8 mouse cellular contexts compared by ENCODE assay signal in the genomic region with DNA sequence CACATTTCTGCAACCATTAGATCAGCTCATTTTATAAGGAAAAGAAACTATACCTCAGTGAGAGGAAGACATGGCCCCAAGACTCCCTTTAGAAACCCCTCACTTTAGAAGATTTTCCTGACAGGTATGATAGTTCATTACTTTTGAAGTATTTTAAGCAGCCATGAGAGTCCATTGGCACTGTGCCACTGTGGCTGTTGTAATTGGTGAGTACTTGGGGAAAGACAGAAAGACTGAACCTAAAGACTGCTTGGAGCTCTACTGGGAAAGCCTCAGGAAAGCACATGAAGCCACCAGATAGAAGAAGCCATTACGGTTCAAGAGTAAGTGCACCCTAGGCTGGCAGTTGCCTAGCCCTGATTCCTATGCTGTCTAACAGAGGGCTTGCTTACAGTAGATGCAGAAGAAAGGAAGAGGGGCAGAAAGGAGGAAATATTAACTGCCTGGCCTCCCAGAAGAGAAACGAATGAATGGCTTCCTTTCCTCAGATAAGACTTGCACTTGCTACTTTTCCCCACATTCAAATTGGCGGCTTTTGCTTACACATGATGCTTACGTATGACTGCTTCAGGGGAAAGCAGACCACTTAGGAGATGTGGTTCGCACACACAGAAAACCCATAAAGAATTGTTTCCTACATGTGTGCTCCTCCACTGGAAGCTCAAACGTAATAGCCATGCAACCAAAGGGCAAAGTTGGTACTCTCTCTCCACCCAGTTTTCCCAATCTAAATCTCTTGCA. TPM values are rescaled to one million over a fixed set of nuclear protein-coding genes. Genes with fewer than 3 reads are reported as not detected.
DNase-seq lines count a peak whose midpoint lies in the region; ATAC-seq and TF ChIP-seq lines count a peak whose summit lies in the region.

No protein-coding gene starts in this region.

- TF ChIP-seq POLR2A in limb, embryonic 14.5 days (IDR thresholded peaks at IDR 0.05; ENCODE audit: borderline replicate concordance, extremely low read depth, insufficient read depth, insufficient read length) = no peak

- 32% methylated on average over 6 of the region's 6 CpGs for WGBS in limb, embryonic 14.5 days
- WGBS in stomach, embryonic 15.5 days = 40% methylated on average over 6 of the region's 6 CpGs

- no peak for ATAC-seq in limb, embryonic 14.5 days (ENCODE audit: low FRiP score, low read depth)
- no peak for ATAC-seq in stomach, embryonic 15.5 days (ENCODE audit: insufficient read depth, low FRiP score, low read depth)

- H3K9ac ChIP-seq in limb, embryonic 14.5 days (ENCODE audit: low read depth, low read length, severe bottlenecking) = peak overlapping the region; percentile 34
- no peak overlapping the region for H3K9ac ChIP-seq in stomach, embryonic 15.5 days

- H3K4me2 ChIP-seq in limb, embryonic 14.5 days (replicated peaks; ENCODE audit: low read depth, low read length, severe bottlenecking) = peak overlapping the region; percentile 63
- peak overlapping the region; percentile 45 for H3K4me2 ChIP-seq in stomach, embryonic 15.5 days

- intact Hi-C loops in left cerebral cortex, adult 2 months (cut with DNase I) = loop anchor here (5.0 kb wide), 4 partner anchors 238 to 837 kb away; no protein-coding TSS in a partner anchor

- no peaks in the 10 kb centered on the region for H3K27me3 ChIP-seq in limb, embryonic 14.5 days (ENCODE audit: control insufficient read depth, insufficient read depth, low read length)
- H3K27me3 ChIP-seq in stomach, embryonic 15.5 days (replicated peaks) = no peaks in the 10 kb centered on the region

- peaks cover 26% of the 10 kb centered on the region for H3K36me3 ChIP-seq in limb, embryonic 14.5 days (ENCODE audit: control insufficient read depth, insufficient read depth, low read length)
- no peaks in the 10 kb centered on the region for H3K36me3 ChIP-seq in stomach, embryonic 15.5 days

- no peaks in the 10 kb centered on the region for H3K9me3 ChIP-seq in limb, embryonic 14.5 days (ENCODE audit: control insufficient read depth, low read length)
- no peaks in the 10 kb centered on the region for H3K9me3 ChIP-seq in stomach, embryonic 15.5 days

- 0 out of 2 replicates have a peak overlapping the region, but pooled peaks have one; percentile 22 for H3K27ac ChIP-seq in limb, embryonic 14.5 days (replicated peaks; ENCODE audit: low read depth, low read length)
- H3K27ac ChIP-seq in stomach, embryonic 15.5 days = peak overlapping the region; percentile 35; the same call in 1 of the 2 replicates
- no peak overlapping the region for H3K27ac ChIP-seq in left cerebral cortex, adult 2 months

- peak; percentile 35 for DNase-seq in adrenal gland, postnatal 14 days
- no peak for DNase-seq in adrenal gland, postnatal 4 days (ENCODE audit: low spot score in 2 of 2)
- peak; percentile 30 for DNase-seq in retina, postnatal 1 day
- no peak for DNase-seq in retina, embryonic 14.5 days (ENCODE audit: low spot score)
- DNase-seq in limb, embryonic 14.5 days (ENCODE audit: low spot score) = no peak
- no peak for DNase-seq in ovary, adult 18-20 months (ENCODE audit: low spot score)
- no peak for DNase-seq in left cerebral cortex, adult 2 months (ENCODE audit: extremely low spot score in 1 of 2, low spot score in 2 of 2)

- H3K4me3 ChIP-seq in limb, embryonic 14.5 days (replicated peaks; ENCODE audit: low read length) = peak overlapping the region; percentile 63
- H3K4me3 ChIP-seq in stomach, embryonic 15.5 days (replicated peaks) = peak overlapping the region; percentile 23
- H3K4me3 ChIP-seq in left cerebral cortex, adult 2 months = no peak overlapping the region; the same call in 1 of the 2 replicates

- H3K4me1 ChIP-seq in limb, embryonic 14.5 days (ENCODE audit: control insufficient read depth, insufficient read depth, low read length) = peaks cover 51% of the 10 kb centered on the region
- H3K4me1 ChIP-seq in stomach, embryonic 15.5 days = peaks cover 39% of the 10 kb centered on the region

- TF ChIP-seq CTCF in left cerebral cortex, adult 2 months (IDR thresholded peaks at IDR 0.05) = no peak

RNA-seq across cellular contexts. Expression of a gene that starts 4.4 kb away (rescaled TPM):
- 49.2 and 53.1 TPM in 2 replicates for total RNA-seq in adrenal gland, postnatal 14 days (2021)
- 10 to 100 TPM; 49.6 to 53.4 TPM for total RNA-seq in adrenal gland, postnatal 4 days (2021)
- 59.4 and 68.8 TPM in 2 replicates for polyA plus RNA-seq in limb, embryonic 14.5 days (2012; rRNA removed)
- 162 and 176 TPM in 2 replicates for polyA plus RNA-seq in limb, embryonic 14.5 days (2014; fragmentation: Nextera tagmentation; extraction: Ambion mirVana)
- 63.1 and 66.3 TPM in 2 replicates for polyA plus RNA-seq in stomach, embryonic 15.5 days (2015; fragmentation: Nextera tagmentation; extraction: Ambion mirVana)
- total RNA-seq in left cerebral cortex, adult 2 months (2021) = 10 to 100 TPM; 19.5 to 21.9 TPM

Comparison
In these comparisons a context has a peak if more than half of its experiments do, and no peak if none do; other contexts are left out.
1. DNase-seq: peak in adrenal gland, postnatal 14 days (single experiment) and retina, postnatal 1 day (single experiment); none in adrenal gland, postnatal 4 days (0 of 2), retina, embryonic 14.5 days (single experiment), limb, embryonic 14.5 days (single experiment), ovary, adult 18-20 months (single experiment) and left cerebral cortex, adult 2 months (0 of 2).